Mouse (Mus musculus): ENCODE data around the gene H2-D1. TPM values are rescaled to one million over a fixed set of nuclear protein-coding genes. Genes with fewer than 3 reads are reported as not detected.

The H2-D1 gene
- polyA plus RNA-seq, 1 experiment from 2014 or later: 16.3 TPM

GRCm38 (mm10) chr17:35243086-35243485, 19.4 kb upstream of the H2-D1 start:
- DNase-seq (ENCODE audit: low spot score): peak; percentile 53
- H3K9me3 ChIP-seq (ENCODE audit: control insufficient read depth, low read length): no peaks in the 10 kb centered on the region
- WGBS: 8% methylated on average over 16 of the region's 16 CpGs
- H3K9ac ChIP-seq (ENCODE audit: low read length): peak overlapping the region; percentile 100
- peaks cover 22% of the 10 kb centered on the region for H3K4me1 ChIP-seq (ENCODE audit: control insufficient read depth, insufficient read depth, low read length)
- ATAC-seq (ENCODE audit: insufficient number of reproducible peaks, low FRiP score, low TSS enrichment, low read depth): no peak
- peak overlapping the region; percentile 94 for H3K4me2 ChIP-seq (ENCODE audit: low read depth, severe bottlenecking)
- no peaks in the 10 kb centered on the region for H3K27me3 ChIP-seq (ENCODE audit: control insufficient read depth, insufficient read depth, low read length)
- H3K4me3 ChIP-seq (ENCODE audit: low read depth, low read length): peak overlapping the region; percentile 98
- H3K36me3 ChIP-seq (ENCODE audit: control insufficient read depth, insufficient read depth, low read length): peaks cover 41% of the 10 kb centered on the region
- peak overlapping the region; percentile 98; the same call in 1 of the 2 replicates for H3K27ac ChIP-seq (replicated peaks; ENCODE audit: low read depth, low read length)

GRCm38 (mm10) chr17:35244999-35245398, 17.5 kb upstream of the H2-D1 start:
- Histone ChIP-seq H3K4me1 (ENCODE audit: control insufficient read depth, insufficient read depth, low read length) (peaks cover 22% of the 10 kb centered on the region), H3K36me3 (ENCODE audit: control insufficient read depth, insufficient read depth, low read length) (peaks cover 57% of the 10 kb centered on the region), H3K4me2 (ENCODE audit: low read depth, severe bottlenecking) (peak overlapping the region; percentile 94; the same call in 1 of the 2 replicates), H3K4me3 (ENCODE audit: low read depth, low read length) (peak overlapping the region; percentile 98; the same call in 1 of the 2 replicates), H3K27me3 (ENCODE audit: control insufficient read depth, insufficient read depth, low read length) (no peaks in the 10 kb centered on the region), H3K27ac (replicated peaks; ENCODE audit: low read depth, low read length) (no peak overlapping the region), H3K9me3 (ENCODE audit: control insufficient read depth, low read length) (no peaks in the 10 kb centered on the region), H3K9ac (ENCODE audit: low read length) (peak overlapping the region; percentile 3; the same call in 1 of the 2 replicates)
- ATAC-seq (ENCODE audit: insufficient number of reproducible peaks, low FRiP score, low TSS enrichment, low read depth) (no peak), DNase-seq (ENCODE audit: low spot score) (no peak)
- WGBS: 86% methylated on average over 2 of the region's 2 CpGs

- Histone ChIP-seq H3K9me3 (ENCODE audit: control insufficient read depth, low read length) (no peaks in the 10 kb centered on the region), H3K36me3 (ENCODE audit: control insufficient read depth, insufficient read depth, low read length) (peaks cover 67% of the 10 kb centered on the region), H3K27ac (replicated peaks; ENCODE audit: low read depth, low read length) (no peak overlapping the region), H3K4me3 (ENCODE audit: low read depth, low read length) (0 out of 2 replicates have a peak overlapping the region, but pooled peaks have one; percentile 2), H3K27me3 (ENCODE audit: control insufficient read depth, insufficient read depth, low read length) (no peaks in the 10 kb centered on the region), H3K9ac (ENCODE audit: low read length) (no peak overlapping the region), H3K4me2 (ENCODE audit: low read depth, severe bottlenecking) (no peak overlapping the region), H3K4me1 (ENCODE audit: control insufficient read depth, insufficient read depth, low read length) (peaks cover 17% of the 10 kb centered on the region)
- ATAC-seq (ENCODE audit: insufficient number of reproducible peaks, low FRiP score, low TSS enrichment, low read depth) (no peak), DNase-seq (ENCODE audit: low spot score) (no peak)
- WGBS: 87% methylated on average over 15 of the region's 15 CpGs
These were observed 16.6 kb upstream of the H2-D1 start for GRCm38 (mm10) chr17:35245731-35246623.

- ATAC-seq (ENCODE audit: insufficient number of reproducible peaks, low FRiP score, low TSS enrichment, low read depth): no peak
- H3K27ac ChIP-seq (replicated peaks; ENCODE audit: low read depth, low read length): no peak overlapping the region
- WGBS: 83% methylated on average over 7 of the region's 7 CpGs
These were observed 15.4 kb upstream of the H2-D1 start for GRCm38 (mm10) chr17:35247144-35247543.

GRCm38 (mm10) chr17:35248986-35249385, 13.5 kb upstream of the H2-D1 start:
- H3K9ac ChIP-seq (ENCODE audit: low read length): no peak overlapping the region
- no peaks in the 10 kb centered on the region for H3K9me3 ChIP-seq (ENCODE audit: control insufficient read depth, low read length)
- WGBS: 92% methylated on average over 14 of the region's 14 CpGs
- peaks cover 74% of the 10 kb centered on the region for H3K36me3 ChIP-seq (ENCODE audit: control insufficient read depth, insufficient read depth, low read length)
- ATAC-seq (ENCODE audit: insufficient number of reproducible peaks, low FRiP score, low TSS enrichment, low read depth): no peak
- peaks cover 11% of the 10 kb centered on the region for H3K4me1 ChIP-seq (ENCODE audit: control insufficient read depth, insufficient read depth, low read length)
- H3K27ac ChIP-seq (replicated peaks; ENCODE audit: low read depth, low read length): no peak overlapping the region
- no peak for DNase-seq (ENCODE audit: low spot score)
- no peak overlapping the region for H3K4me3 ChIP-seq (ENCODE audit: low read depth, low read length)
- no peaks in the 10 kb centered on the region for H3K27me3 ChIP-seq (ENCODE audit: control insufficient read depth, insufficient read depth, low read length)
- H3K4me2 ChIP-seq (ENCODE audit: low read depth, severe bottlenecking): no peak overlapping the region

More at GRCm38 (mm10) chr17:35247144-35247543, 15.4 kb upstream of the H2-D1 start:
- H3K36me3 ChIP-seq (ENCODE audit: control insufficient read depth, insufficient read depth, low read length): peaks cover 72% of the 10 kb centered on the region
- H3K4me2 ChIP-seq (ENCODE audit: low read depth, severe bottlenecking): no peak overlapping the region
- no peak for DNase-seq (ENCODE audit: low spot score)
- H3K27me3 ChIP-seq (ENCODE audit: control insufficient read depth, insufficient read depth, low read length): no peaks in the 10 kb centered on the region
- no peak overlapping the region for H3K4me3 ChIP-seq (ENCODE audit: low read depth, low read length)
- no peak overlapping the region for H3K9ac ChIP-seq (ENCODE audit: low read length)
- peaks cover 17% of the 10 kb centered on the region for H3K4me1 ChIP-seq (ENCODE audit: control insufficient read depth, insufficient read depth, low read length)
- no peaks in the 10 kb centered on the region for H3K9me3 ChIP-seq (ENCODE audit: control insufficient read depth, low read length)

GRCm38 (mm10) chr17:35249451-35250197, 12.9 kb upstream of the H2-D1 start:
- Histone ChIP-seq H3K36me3 (ENCODE audit: control insufficient read depth, insufficient read depth, low read length) (peaks cover 73% of the 10 kb centered on the region), H3K4me2 (ENCODE audit: low read depth, severe bottlenecking) (no peak overlapping the region)
- 93% methylated on average over 19 of the region's 19 CpGs for WGBS

GRCm38 (mm10) chr17:35250348-35251120, 12.0 kb upstream of the H2-D1 start:
- no peak overlapping the region for H3K4me2 ChIP-seq (ENCODE audit: low read depth, severe bottlenecking)
- H3K27me3 ChIP-seq (ENCODE audit: control insufficient read depth, insufficient read depth, low read length): no peaks in the 10 kb centered on the region
- no peak overlapping the region for H3K4me3 ChIP-seq (ENCODE audit: low read depth, low read length)
- H3K27ac ChIP-seq (replicated peaks; ENCODE audit: low read depth, low read length): no peak overlapping the region
- H3K4me1 ChIP-seq (ENCODE audit: control insufficient read depth, insufficient read depth, low read length): no peaks in the 10 kb centered on the region
- no peak overlapping the region for H3K9ac ChIP-seq (ENCODE audit: low read length)
- ATAC-seq (ENCODE audit: insufficient number of reproducible peaks, low FRiP score, low TSS enrichment, low read depth) (no peak), DNase-seq (ENCODE audit: low spot score) (no peak)
- H3K9me3 ChIP-seq (ENCODE audit: control insufficient read depth, low read length): no peaks in the 10 kb centered on the region
- WGBS: 86% methylated on average over 3 of the region's 3 CpGs
- H3K36me3 ChIP-seq (ENCODE audit: control insufficient read depth, insufficient read depth, low read length): peaks cover 66% of the 10 kb centered on the region

More at GRCm38 (mm10) chr17:35249451-35250197, 12.9 kb upstream of the H2-D1 start:
- H3K27ac ChIP-seq (replicated peaks; ENCODE audit: low read depth, low read length): no peak overlapping the region
- no peak overlapping the region for H3K4me3 ChIP-seq (ENCODE audit: low read depth, low read length)
- ATAC-seq (ENCODE audit: insufficient number of reproducible peaks, low FRiP score, low TSS enrichment, low read depth): no peak
- no peaks in the 10 kb centered on the region for H3K9me3 ChIP-seq (ENCODE audit: control insufficient read depth, low read length)
- peaks cover 4% of the 10 kb centered on the region for H3K4me1 ChIP-seq (ENCODE audit: control insufficient read depth, insufficient read depth, low read length)
- H3K9ac ChIP-seq (ENCODE audit: low read length): no peak overlapping the region
- no peak for DNase-seq (ENCODE audit: low spot score)
- H3K27me3 ChIP-seq (ENCODE audit: control insufficient read depth, insufficient read depth, low read length): no peaks in the 10 kb centered on the region
